Mouse (Mus musculus) liver, postnatal 0 days (tissue): ENCODE measurements around the gene Tspan13. TPM values are rescaled to one million over a fixed set of nuclear protein-coding genes. Genes with fewer than 3 reads are reported as not detected.

Experiments
- ATAC-seq: fragments of 200-750 bp; cut with Nextera tagmentation; 2 replicates; pipeline ENCODE4 v1.8.0; 2017; ENCODE audit warnings: mild to moderate bottlenecking, moderate library complexity
- DNase-seq: peaks from one replicate; pipeline ENCODE4 v3.0.0-alpha.2; 2016
- H3K27ac ChIP-seq: fragments of 300-500 bp; sonication (generic); 2 replicates; pipeline ENCODE4 v1.5.1; 2014; ENCODE audit warnings: antibody characterized with exemption, moderate library complexity, mild to moderate bottlenecking, low read depth
- H3K27me3 ChIP-seq: fragments of 300-500 bp; sonication (generic); 2 replicates; pipeline ENCODE4 v1.6.1; 2014; ENCODE audit warnings: low read length, control low read depth, mixed read lengths; ENCODE audit not compliant: insufficient read depth
- H3K36me3 ChIP-seq: fragments of 300-500 bp; sonication (generic); replicated peaks from 2 replicates; pipeline ENCODE4 v1.6.1; 2014; ENCODE audit warnings: mild to moderate bottlenecking, control low read depth, low read length, moderate library complexity, mixed read lengths; ENCODE audit not compliant: insufficient read depth
- H3K4me1 ChIP-seq: fragments of 300-500 bp; sonication (generic); 2 replicates; pipeline ENCODE4 v1.6.1; 2014; ENCODE audit warnings: antibody characterized with exemption, mild to moderate bottlenecking, control low read depth; ENCODE audit not compliant: insufficient read depth
- H3K4me2 ChIP-seq: fragments of 300-500 bp; sonication (generic); 2 replicates; pipeline ENCODE4 v1.6.1; 2014; ENCODE audit warnings: low read depth, mild to moderate bottlenecking, low read length, moderate library complexity, mixed read lengths
- H3K4me3 ChIP-seq: fragments of 300-500 bp; sonication (generic); 2 replicates; pipeline ENCODE4 v1.5.1; 2014; ENCODE audit warnings: low read depth, low read length
- H3K9ac ChIP-seq: fragments of 300-500 bp; sonication (generic); replicated peaks from 2 replicates; pipeline ENCODE4 v1.6.1; 2014; ENCODE audit warnings: mild to moderate bottlenecking, moderate library complexity
- H3K9me3 ChIP-seq: fragments of 300-500 bp; sonication (generic); 2 replicates; pipeline ENCODE4 v1.6.1; 2016; ENCODE audit warnings: mild to moderate bottlenecking, control low read depth, low read length, mixed read lengths
- CTCF ChIP-seq: sonication (generic); IDR thresholded peaks from 2 replicates; pipeline ENCODE4 v1.5.1; 2016; ENCODE audit warnings: antibody characterized with exemption, low read depth
- EP300 ChIP-seq: IDR thresholded peaks from 2 replicates; pipeline ENCODE4 v1.6.1; 2016; ENCODE audit warnings: antibody characterized with exemption, low read depth, mild to moderate bottlenecking
- WGBS: fragments of 180-500 bp; shearing (Covaris S2); extraction: QIAGEN DNeasy Blood & Tissue Kit; methylation state at CpG from one replicate; pipeline ENCODE4 v1.1.7; 2014; ENCODE audit not compliant: insufficient replicate concordance; 5-methylcytosine and 5-hydroxymethylcytosine counted together
- polyA plus RNA-seq: library from polyadenylated mRNA; unstranded; fragments of >200 nt; fragmentation: Nextera tagmentation; extraction: Ambion mirVana; gene quantifications from 2 replicates; pipeline ENCODE4 v1.2.1, GENCODE M21; 2015

The Tspan13 gene
- polyA plus RNA-seq, 1 experiment from 2014 or later, result 19.7 TPM

DNA sequence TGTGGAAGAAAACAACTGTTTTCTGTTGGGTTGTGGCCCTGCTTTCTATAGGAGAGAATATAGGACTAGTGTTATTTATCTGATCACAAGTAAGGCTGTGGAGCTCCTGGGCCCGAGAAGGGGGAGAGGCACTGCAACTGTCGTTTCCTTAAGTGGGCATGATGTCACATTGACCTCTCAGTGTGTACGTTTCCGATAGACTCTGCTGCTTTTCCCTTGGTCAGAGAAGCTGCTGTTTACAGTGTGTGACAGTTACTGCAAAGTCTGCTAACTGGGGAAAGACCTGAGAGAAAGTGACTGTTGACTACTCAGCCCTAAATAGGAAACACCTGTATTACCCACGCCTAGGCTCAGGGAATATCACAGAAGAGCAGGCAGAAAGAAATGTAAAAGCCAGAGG is 3.9 kb upstream of the Tspan13 start:
- ATAC-seq, result no peak
- Histone ChIP-seq H3K4me2 (no peak overlapping the region), H3K9ac (no peak overlapping the region), H3K4me1 (peaks cover 5% of the 10 kb centered on the region; the same call in 1 of the 2 replicates), H3K4me3 (no peak overlapping the region), H3K36me3 (no peaks in the 10 kb centered on the region), H3K27ac (no peak overlapping the region; the same call in 1 of the 2 replicates), H3K27me3 (0 out of 2 replicates have a peak, but pooled peaks cover 3% of the 10 kb centered on the region), H3K9me3 (no peaks in the 10 kb centered on the region)
- TF ChIP-seq EP300 (0 out of 2 replicates have a peak, but pooled peaks have one; percentile 19), CTCF (no peak)
- WGBS, result 13% methylated on average over 5 of the region's 5 CpGs
- no peak for DNase-seq

DNA sequence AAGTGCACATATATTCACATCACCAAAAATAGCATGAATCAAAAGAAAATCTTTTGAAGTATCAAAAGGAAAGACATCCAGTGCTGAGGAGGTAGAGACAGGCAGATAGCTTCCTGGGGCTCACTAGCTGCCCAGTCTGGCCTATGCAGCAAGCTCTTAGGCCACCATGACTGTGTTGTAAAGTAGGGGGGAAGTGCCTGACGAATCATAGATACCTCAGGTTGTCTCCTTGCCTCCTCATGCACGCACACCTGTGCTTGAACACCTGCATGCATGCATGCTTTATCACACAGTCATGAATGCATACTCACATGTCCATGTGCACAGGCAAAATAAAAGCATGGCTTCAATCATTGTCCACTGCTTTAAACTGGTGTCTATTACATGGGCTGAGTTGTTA is 2.4 kb upstream of the Tspan13 start:
- Histone ChIP-seq H3K4me1 (peaks cover 5% of the 10 kb centered on the region), H3K27me3 (0 out of 2 replicates have a peak, but pooled peaks cover 3% of the 10 kb centered on the region), H3K36me3 (no peaks in the 10 kb centered on the region), H3K27ac (no peak overlapping the region), H3K9ac (no peak overlapping the region), H3K9me3 (no peaks in the 10 kb centered on the region), H3K4me3 (no peak overlapping the region), H3K4me2 (no peak overlapping the region)
- WGBS, result 80% methylated on average over 2 of the region's 2 CpGs
- TF ChIP-seq EP300, result no peak
- TF ChIP-seq CTCF, result no peak
- ATAC-seq (no peak), DNase-seq (no peak)

DNA sequence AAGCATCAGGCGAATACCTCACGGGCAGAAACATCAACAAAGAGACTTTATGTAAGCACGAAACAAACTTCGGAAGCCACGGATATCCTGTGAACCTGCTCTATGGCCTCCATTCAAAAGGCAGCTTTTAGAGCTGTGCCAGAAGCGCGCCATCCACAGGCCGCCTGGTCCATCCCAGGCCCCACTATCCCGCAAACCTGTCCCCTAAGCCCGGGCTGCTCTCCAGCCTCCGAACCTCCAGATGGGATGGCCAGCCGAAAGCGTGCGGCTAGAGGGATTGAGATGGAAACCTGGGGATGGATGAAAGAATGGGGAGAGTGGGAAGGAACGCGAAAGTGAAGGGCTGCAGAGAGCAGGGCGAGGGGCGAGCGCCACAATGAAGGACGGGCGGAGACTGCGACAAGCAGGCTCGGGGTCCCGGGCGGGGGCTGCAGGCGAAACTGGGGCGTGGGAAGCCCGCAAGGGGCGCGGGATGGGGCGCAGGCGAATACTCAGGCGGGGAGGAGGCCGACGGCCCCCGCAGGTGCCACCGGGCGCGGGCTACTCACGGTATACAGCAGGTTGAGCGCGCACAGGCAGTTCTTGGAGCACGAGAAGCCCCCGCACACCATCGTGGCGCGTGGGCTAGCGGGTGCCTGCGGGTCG is 475 bp downstream of the Tspan13 start:
- Histone ChIP-seq H3K4me3 (peak overlapping the region; percentile 85), H3K27ac (peak overlapping the region; percentile 55), H3K27me3 (0 out of 2 replicates have a peak, but pooled peaks cover 3% of the 10 kb centered on the region), H3K36me3 (no peaks in the 10 kb centered on the region), H3K4me2 (peak overlapping the region; percentile 100), H3K4me1 (peaks cover 8% of the 10 kb centered on the region), H3K9me3 (no peaks in the 10 kb centered on the region), H3K9ac (peak overlapping the region; percentile 79)
- under 1% methylated on average over 32 of the region's 50 CpGs for WGBS
- peak; percentile 41 for DNase-seq
- TF ChIP-seq CTCF (peak; percentile 44), EP300 (no peak)
- ATAC-seq, result peak; percentile 48

DNA sequence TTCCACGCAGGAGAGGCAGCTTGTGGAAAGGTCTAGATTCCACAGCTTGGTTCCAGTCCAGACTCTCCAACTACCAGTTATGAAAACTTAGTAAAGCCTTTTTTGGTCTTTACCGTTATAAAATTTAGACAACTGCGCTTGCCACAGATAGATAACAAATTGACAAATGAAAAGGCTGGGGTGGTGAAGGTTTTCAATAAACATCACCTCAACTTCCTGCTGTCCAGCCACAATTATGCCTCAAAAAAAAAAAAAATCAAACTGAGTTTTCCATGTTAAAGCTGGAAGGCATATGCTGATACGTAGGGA is 1.1 kb downstream of the Tspan13 start:
- Histone ChIP-seq H3K9me3 (no peaks in the 10 kb centered on the region), H3K4me1 (peaks cover 10% of the 10 kb centered on the region), H3K36me3 (no peaks in the 10 kb centered on the region), H3K4me3 (peak overlapping the region; percentile 85), H3K27ac (no peak overlapping the region), H3K9ac (peak overlapping the region; percentile 79), H3K4me2 (peak overlapping the region; percentile 100), H3K27me3 (0 out of 2 replicates have a peak, but pooled peaks cover 3% of the 10 kb centered on the region)
- DNase-seq (no peak), ATAC-seq (no peak)
- TF ChIP-seq CTCF (no peak), EP300 (no peak)
- 31% methylated on average over 4 of the region's 4 CpGs for WGBS

DNA sequence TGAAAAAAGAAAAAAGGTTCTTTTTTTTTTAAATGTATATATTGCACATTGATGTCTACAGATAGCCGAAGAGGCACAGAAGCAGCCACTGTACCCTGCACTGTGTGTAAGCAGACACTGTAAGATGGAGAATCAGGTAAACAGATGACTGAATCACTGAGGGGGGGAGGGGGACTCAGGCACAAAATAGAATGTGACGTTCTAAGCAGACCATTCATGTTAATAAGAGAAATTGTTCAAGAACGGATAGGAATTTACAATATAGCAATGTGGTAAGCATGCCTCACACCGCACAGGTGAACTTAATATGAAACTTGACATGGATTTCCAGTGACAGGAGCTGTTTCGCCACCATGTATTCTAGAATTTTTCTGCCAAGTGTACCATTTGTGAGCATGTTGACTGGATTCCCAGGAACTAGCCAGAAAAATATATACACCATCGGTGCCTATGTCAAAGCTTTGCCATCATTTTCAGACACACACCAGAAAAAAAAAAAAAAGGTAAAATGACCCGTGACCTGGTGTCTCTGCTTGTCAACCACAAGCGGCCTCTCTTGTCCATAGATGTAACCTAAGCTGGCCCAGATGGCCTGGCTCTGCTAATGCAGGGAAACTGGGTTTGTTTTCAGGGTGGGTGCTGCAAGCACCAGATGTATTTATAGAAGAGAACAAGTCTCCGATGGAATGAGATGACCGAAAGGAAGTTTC is 1.6 kb downstream of the Tspan13 start:
- no peak for DNase-seq
- Histone ChIP-seq H3K4me3 (peak overlapping the region; percentile 85), H3K9me3 (no peaks in the 10 kb centered on the region), H3K4me2 (peak overlapping the region; percentile 100), H3K4me1 (peaks cover 10% of the 10 kb centered on the region), H3K9ac (no peak overlapping the region), H3K27ac (no peak overlapping the region), H3K27me3 (0 out of 2 replicates have a peak, but pooled peaks cover 3% of the 10 kb centered on the region), H3K36me3 (no peaks in the 10 kb centered on the region)
- WGBS, result 65% methylated on average over 10 of the region's 10 CpGs
- TF ChIP-seq EP300 (no peak), CTCF (no peak)
- ATAC-seq, result no peak

DNA sequence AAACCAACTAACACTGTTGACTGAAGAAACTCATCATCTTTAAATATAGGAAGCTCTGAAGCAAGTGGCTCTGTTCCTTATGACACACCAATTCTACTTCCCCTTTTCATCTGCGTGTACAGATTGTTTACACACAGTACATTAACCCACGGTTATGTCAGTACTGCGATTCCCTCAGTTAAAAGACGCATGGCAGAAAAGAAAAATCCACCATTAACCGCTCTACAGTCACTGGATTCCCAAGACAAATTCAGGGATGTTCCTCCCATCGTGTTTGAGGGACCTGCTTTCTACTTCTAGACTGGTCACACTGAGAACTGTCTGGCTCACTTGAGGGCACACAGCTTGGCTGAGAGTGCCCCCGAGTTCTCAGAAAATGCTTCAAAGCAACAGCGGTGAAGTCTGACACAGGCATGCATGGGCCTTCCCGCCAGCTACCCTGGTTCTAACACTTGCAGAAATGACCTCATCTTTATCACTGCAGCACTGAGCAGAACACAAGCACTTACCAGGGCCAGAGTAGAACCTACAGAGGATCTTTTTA is 2.7 kb downstream of the Tspan13 start:
- Histone ChIP-seq H3K27ac (peak overlapping the region; percentile 69), H3K4me3 (no peak overlapping the region), H3K9me3 (no peaks in the 10 kb centered on the region), H3K4me1 (peaks cover 10% of the 10 kb centered on the region), H3K36me3 (no peaks in the 10 kb centered on the region), H3K27me3 (0 out of 2 replicates have a peak, but pooled peaks cover 3% of the 10 kb centered on the region), H3K9ac (no peak overlapping the region), H3K4me2 (peak overlapping the region; percentile 42)
- 32% methylated on average over 9 of the region's 9 CpGs for WGBS
- DNase-seq (peak; percentile 27), ATAC-seq (peak; percentile 37)
- TF ChIP-seq EP300 (peak; percentile 40; the same call in 1 of the 2 replicates), CTCF (no peak)
